Comparison of ENCODE assay signal across 10 mouse cellular contexts in the genomic region with DNA sequence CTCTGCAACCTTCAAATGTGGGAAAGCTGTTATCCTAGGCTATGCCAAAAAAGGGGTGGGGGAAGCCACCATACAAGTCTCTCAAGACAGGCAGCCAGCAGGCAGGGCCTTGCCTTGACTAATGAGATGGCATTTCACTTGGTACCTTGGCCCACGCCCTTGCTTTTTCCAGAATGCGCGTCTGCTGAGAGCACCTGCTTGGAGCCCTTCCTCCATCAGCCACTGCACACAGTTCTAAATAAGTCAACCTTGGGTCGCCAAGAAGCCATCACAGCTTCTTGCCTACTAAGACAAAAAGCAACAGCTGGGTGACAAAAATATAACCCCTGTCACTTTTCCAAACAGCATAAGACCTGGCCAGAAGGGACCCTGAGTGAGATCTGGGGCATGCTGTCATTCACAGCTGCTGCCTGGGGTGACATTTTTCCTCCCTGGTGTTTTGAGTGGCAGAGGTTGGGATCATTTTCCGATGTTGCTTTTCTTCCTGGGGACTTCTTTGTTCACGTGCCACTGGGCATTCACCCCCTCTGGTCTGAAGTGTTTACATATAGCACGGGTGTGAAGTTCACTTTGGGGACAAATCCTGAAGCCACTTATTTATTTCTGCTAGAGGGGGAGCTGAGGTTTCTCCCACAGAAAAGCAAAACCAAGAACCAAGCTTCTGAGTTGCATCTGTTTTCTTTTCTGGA.
A peak's percentile ranks its signal among the peaks of the same experiment; 100 is the strongest.
DNase-seq lines count a peak whose midpoint lies in the region; ATAC-seq lines count a peak whose summit lies in the region.
"Had no signal": no experiment of that assay in that cellular context is flagged by ENCODE, and none has a peak within 500 bp of the region (broad histone marks: within the 10 kb centered on the region; RNA-seq: fewer than 3 reads in every experiment).

No protein-coding gene starts in this region.

- 44% methylated on average over 7 of the region's 7 CpGs for WGBS in lung, embryonic 16.5 days
- WGBS in hindbrain, embryonic 15.5 days: 39% methylated on average over 7 of the region's 7 CpGs

- H3K27me3 ChIP-seq in lung, embryonic 16.5 days (ENCODE audit: control insufficient read depth, insufficient read depth, low read depth, low read length): no peaks in the 10 kb centered on the region
- H3K27me3 ChIP-seq in hindbrain, embryonic 15.5 days: no peaks in the 10 kb centered on the region
- H3K27me3 ChIP-seq: Patski had no signal

- H3K4me2 ChIP-seq in lung, embryonic 16.5 days (ENCODE audit: low read depth, low read length): peak overlapping the region; percentile 5; the same call in 1 of the 2 replicates
- peak overlapping the region; percentile 36 for H3K4me2 ChIP-seq in hindbrain, embryonic 15.5 days

- H3K4me1 ChIP-seq in lung, embryonic 16.5 days (replicated peaks; ENCODE audit: control insufficient read depth, insufficient read depth, low read length): peaks cover 8% of the 10 kb centered on the region
- H3K4me1 ChIP-seq in hindbrain, embryonic 15.5 days (replicated peaks): peaks cover 17% of the 10 kb centered on the region

- H3K9ac ChIP-seq in lung, embryonic 16.5 days (ENCODE audit: low read length): no peak overlapping the region
- H3K9ac ChIP-seq in hindbrain, embryonic 15.5 days: no peak overlapping the region
- H3K9ac ChIP-seq: liver, embryonic 14.5 days had no signal

- no peaks in the 10 kb centered on the region for H3K36me3 ChIP-seq in lung, embryonic 16.5 days (ENCODE audit: control insufficient read depth, insufficient read depth, low read length)
- no peaks in the 10 kb centered on the region for H3K36me3 ChIP-seq in hindbrain, embryonic 15.5 days

- no peak overlapping the region for H3K27ac ChIP-seq in lung, embryonic 16.5 days (ENCODE audit: low read length)
- peak overlapping the region; percentile 54 for H3K27ac ChIP-seq in hindbrain, embryonic 15.5 days (replicated peaks)
- H3K27ac ChIP-seq: liver, embryonic 14.5 days had no signal

- no peak overlapping the region for H3K4me3 ChIP-seq in lung, embryonic 16.5 days (ENCODE audit: low read length)
- H3K4me3 ChIP-seq in hindbrain, embryonic 15.5 days: no peak overlapping the region

- no peaks in the 10 kb centered on the region; the same call in 1 of the 2 replicates for H3K9me3 ChIP-seq in lung, embryonic 16.5 days (ENCODE audit: control insufficient read depth, low read length)
- no peaks in the 10 kb centered on the region for H3K9me3 ChIP-seq in hindbrain, embryonic 15.5 days

- peak; percentile 6 for DNase-seq in cerebellum, adult 9-11 months
- DNase-seq in cerebellum, adult 11-12 months: no peak
- no peak for DNase-seq in lung, postnatal 4 days
- peak; percentile 81 for DNase-seq in retina, postnatal 1 day
- no peak for DNase-seq in B cell, adult 2 months

- ATAC-seq in lung, embryonic 16.5 days (ENCODE audit: low read depth): no peak
- ATAC-seq in hindbrain, embryonic 15.5 days (ENCODE audit: low FRiP score, low read depth): peak; percentile 66
- ATAC-seq in erythroblast, adult 5-6 weeks (replicated peaks; ENCODE audit: low FRiP score, poor library complexity, severe bottlenecking): no peak
- ATAC-seq: Patski had no signal

Comparison
In these comparisons a context has a peak if more than half of its experiments do, and no peak if none do; other contexts are left out.
1. DNase-seq: peak in cerebellum, adult 9-11 months (single experiment) and retina, postnatal 1 day (single experiment); none in cerebellum, adult 11-12 months (single experiment), lung, postnatal 4 days (0 of 2) and B cell, adult 2 months (0 of 2).